Mouse (Mus musculus) A20 (cell line): ENCODE measurements at regions not wholly inside any gene's neighbourhood (a gene's known extent, or its start where the extent isn't known, plus 50 kb on each side); places are given as distances from the start of the nearest gene placed in this dataset.
"Not testable (repeated sequence)": the region's sequence is repeated elsewhere in the genome, so short reads cannot be mapped to it uniquely, and the experiment has no call there.

Experiments used
- DNase-seq: peaks from one replicate; pipeline ENCODE4 v3.0.0-alpha.2; 2011; ENCODE audit warnings: low read depth, low spot score

GRCm38 (mm10) chr12:49084505-49084904 is 298.0 kb upstream of the Foxg1 start:
- DNase-seq: no peak

GRCm38 (mm10) chr12:49086076-49086475 is 296.4 kb upstream of the Foxg1 start:
- no peak for DNase-seq

- DNase-seq: no peak
Measured at GRCm38 (mm10) chr12:49090177-49090576, 292.3 kb upstream of the Foxg1 start.

- DNase-seq: no peak
Measured at GRCm38 (mm10) chr12:49105931-49106330, 276.5 kb upstream of the Foxg1 start.

- peak; percentile 55 for DNase-seq
Measured at GRCm38 (mm10) chr12:49106399-49107382, 275.8 kb upstream of the Foxg1 start.

GRCm38 (mm10) chr12:49107415-49108148 is 274.9 kb upstream of the Foxg1 start:
- no peak for DNase-seq

GRCm38 (mm10) chr12:49131093-49131492 is 251.4 kb upstream of the Foxg1 start:
- not testable (repeated sequence) for DNase-seq

- DNase-seq: peak; percentile 64
Measured at GRCm38 (mm10) chr12:49170097-49170496, 212.4 kb upstream of the Foxg1 start.

- DNase-seq: peak; percentile 55
Measured at GRCm38 (mm10) chr12:49171014-49171677, 211.3 kb upstream of the Foxg1 start.

- DNase-seq: no peak
Measured at GRCm38 (mm10) chr12:49191348-49191747, 191.1 kb upstream of the Foxg1 start.

GRCm38 (mm10) chr12:49233524-49234306 is 148.7 kb upstream of the Foxg1 start:
- DNase-seq: no peak
